Mouse (Mus musculus): Measurements from ENCODE around the gene Gm6034.
"Not testable (repeated sequence)": the region's sequence is repeated elsewhere in the genome, so short reads cannot be mapped to it uniquely, and the experiment has no call there.

Gm6034 gene

DNA sequence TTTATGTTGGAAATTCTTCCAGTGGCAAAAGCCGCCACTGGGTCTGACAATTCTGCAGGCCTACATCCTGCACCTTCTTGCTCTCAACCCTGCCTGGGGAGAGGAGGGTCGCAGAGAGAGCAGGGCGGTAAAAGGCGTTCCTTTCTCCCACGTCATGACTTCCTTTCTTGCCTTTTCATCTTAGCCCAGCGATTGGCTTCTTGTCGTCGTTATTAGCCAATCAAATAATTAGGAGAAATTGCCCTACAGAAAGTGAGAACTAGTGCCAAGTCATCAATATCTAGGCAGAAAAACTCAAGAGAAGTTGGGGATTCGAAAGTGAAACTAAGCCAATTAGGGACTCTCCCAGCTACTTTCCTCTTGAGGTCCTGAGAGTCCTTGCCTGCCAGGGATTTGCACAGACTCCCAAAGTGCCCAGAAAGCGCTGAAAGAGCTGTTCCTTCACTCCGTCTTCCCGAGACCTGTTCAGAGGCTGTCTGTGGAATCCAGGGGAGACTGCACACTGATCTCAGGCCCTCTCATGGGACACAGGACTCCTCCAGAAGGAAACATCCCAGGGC lies at the start of gene Gm6034, which contains the start of gene H2-T22:
Gm6034 (plus strand) TSS at position 352 of the 560 bp plus-strand sequence.
H2-T22 (minus strand) TSS at position 138 of the 560 bp plus-strand sequence.
- peak; percentile 87 for DNase-seq (ENCODE audit: low read depth)

GRCm38 (mm10) chr17:35993675-35994074 lies 49.1 kb upstream of the Gm6034 start:
- peak; percentile 93 for DNase-seq (ENCODE audit: low read depth)

DNA sequence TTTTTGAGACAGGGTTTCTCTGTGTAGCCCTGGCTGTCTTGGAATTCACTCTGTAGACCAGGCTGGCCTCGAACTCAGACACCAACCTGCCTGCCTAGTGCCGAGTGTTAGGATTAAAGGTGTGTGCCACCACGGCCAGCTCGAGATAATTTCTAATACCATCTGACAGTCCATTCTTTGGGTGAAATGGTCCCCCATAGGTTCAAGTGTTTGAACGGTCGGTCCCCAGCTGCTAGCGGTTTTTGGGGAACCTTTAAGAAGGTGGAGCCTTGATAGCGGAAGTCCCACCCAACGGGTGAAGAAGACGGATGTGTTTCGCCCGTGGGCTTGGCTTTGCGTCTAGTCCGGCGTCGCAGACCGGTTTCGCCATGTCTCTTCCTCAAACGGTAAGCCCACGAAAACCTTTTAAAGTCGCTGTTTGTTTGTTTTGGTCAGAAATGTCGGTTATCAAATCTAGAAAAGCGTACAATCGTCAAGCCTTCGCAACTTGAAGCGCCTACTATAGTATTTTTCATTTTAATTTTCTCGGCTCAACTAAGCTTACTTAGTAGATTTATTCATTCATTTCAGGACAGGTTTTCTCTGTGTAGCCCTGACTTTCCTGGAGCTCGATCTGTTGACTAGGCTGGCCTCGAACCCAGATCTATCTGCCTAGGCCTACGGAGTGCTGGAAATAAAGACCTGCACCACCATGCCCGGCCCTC lies 48.4 kb upstream of the Gm6034 start:
- DNase-seq (ENCODE audit: low read depth): peak; percentile 93

DNA sequence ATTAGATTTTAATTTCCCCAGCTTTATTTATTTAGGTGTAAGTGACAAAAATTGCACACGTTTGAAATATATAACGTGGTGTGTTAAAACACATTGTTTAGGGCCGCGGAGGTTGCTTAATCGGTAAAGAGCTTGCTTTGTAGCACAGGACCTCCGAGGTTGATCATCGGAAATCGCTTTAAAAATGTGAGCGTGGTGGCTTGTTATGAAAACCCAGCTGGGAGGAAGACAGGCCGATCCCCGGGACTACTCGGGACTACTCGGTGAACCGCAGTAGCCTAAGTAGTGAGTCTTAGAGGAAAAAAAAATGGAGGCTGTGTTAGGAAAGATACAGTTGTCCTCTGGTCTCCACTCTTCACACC lies 47.9 kb upstream of the Gm6034 start:
- DNase-seq (ENCODE audit: low read depth): peak; percentile 15

GRCm38 (mm10) chr17:35996949-35997348 lies 45.8 kb upstream of the Gm6034 start:
- DNase-seq (ENCODE audit: low read depth): peak; percentile 99

GRCm38 (mm10) chr17:35997713-35998510 lies 44.8 kb upstream of the Gm6034 start:
- peak; percentile 46 for DNase-seq (ENCODE audit: low read depth)

GRCm38 (mm10) chr17:35998545-35999305 lies 44.0 kb upstream of the Gm6034 start:
- no peak for DNase-seq (ENCODE audit: low read depth)

DNA sequence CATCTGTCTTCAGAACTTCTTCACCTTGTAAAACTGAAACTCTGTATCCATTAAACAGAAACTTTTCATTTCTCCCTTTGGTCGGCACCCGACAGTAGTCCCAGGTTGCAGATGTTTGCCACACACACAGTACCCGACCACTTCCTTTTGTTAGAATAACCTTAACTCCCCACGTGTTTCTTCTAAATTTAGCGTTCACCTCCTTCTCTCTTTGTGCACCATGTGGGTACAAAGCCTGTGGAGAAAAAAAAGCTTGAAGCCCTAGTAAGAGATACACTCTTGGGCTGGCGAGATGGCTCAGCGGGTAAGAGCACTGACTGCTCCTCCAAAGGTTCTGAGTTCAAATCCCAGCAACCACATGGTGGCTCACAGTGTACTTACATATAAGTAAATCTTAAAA lies 43.4 kb upstream of the Gm6034 start:
- DNase-seq (ENCODE audit: low read depth): no peak

DNA sequence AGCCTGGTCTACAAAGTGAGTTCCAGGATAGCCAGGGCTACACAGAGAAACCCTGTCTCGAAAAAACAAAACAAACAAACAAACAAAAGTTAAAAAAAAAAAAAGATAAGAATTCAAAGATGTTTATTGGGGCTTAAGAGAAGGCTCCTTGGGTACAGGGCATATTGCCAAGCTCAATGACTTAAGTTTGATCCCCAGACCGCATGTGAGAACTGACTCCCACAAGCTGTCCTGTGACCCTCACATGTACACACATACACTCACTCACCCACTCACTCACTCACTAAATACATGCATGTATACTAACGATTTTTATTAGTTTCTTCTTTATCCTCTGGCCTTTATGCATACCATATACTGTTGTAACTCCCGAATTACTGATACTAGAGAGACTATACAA lies 42.4 kb upstream of the Gm6034 start:
- DNase-seq (ENCODE audit: low read depth): no peak

DNA sequence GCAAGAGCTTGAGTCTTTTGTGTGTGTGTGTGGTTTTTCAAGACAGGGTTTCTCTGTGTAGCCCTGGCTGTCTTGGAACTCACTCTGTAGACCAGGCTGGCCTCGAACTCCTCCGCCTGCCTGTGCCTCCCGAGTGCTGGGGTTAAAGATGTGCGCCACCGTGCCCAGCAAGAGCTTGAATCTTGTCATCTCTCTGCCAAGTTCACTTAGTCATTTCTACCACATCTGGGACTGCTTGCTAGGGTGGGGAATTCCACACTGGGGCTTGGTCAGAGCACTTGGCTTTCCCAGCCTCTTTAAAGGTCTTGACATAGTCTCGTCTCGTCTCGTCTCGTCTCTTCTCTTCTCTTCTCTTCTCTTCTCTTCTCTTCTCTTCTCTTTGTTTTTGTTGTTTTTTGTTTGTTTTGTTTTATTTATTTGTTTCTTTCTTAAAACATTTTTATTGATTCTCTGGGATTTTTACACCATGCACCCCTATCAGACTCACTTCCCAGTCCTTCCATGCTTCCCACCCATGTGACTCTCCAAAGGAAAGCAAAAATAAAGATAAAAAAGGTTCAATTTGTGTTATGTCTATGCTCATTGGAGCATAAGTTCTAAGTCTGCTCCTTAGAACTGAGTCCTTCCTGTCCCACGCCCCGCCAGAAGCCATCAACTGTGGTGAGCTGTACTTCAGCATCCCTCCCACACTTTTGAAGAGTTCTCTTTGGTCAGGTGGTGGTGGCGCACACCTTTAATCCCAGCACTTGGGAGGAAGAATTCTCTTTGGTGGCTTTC lies 41.5 kb upstream of the Gm6034 start:
- peak; percentile 67 for DNase-seq (ENCODE audit: low read depth)

GRCm38 (mm10) chr17:36001966-36002365 lies 40.8 kb upstream of the Gm6034 start:
- peak; percentile 70 for DNase-seq (ENCODE audit: low read depth)

- no peak for DNase-seq (ENCODE audit: low read depth)
These were observed 39.4 kb upstream of the Gm6034 start for GRCm38 (mm10) chr17:36003331-36003730.

DNA sequence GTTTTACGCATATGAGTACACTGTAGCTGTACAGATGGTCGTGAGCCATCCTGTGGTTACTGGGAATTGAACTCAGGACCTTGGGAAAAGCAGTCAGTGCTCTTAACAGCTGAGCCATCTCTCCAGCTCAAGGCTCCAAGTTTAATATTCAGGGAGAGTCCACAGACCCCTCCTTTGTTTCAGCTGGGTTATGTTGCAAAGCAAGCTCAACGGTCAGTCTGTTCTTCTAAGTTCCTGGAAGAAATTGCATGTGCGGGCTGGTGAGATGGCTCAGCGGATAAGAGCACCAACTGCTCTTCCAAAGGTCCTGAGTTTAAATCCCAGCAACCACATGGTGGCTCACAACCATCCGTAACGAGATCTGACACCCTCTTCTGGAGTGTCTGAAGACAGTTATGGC lies 38.4 kb upstream of the Gm6034 start:
- not testable (repeated sequence) for DNase-seq (ENCODE audit: low read depth)

DNA sequence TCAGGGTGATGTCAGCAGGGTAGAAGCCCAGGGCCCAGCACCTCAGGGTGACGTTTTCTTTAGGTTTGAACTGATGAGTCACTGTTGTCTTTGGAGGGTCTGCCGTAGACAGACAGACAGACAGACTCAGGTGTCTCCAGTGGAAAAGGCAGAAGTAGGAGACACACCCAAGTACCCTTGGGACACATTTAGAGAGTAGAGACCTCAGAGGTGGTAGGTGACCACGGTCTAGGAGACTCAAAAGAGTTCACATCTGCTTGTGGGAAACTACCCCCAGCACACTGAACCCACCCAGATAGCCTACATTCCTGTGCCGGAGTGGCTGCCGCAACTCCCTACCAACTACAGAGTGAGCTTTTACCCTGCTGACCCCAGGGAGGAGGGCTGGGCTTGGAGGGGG lies 27.8 kb upstream of the Gm6034 start:
- peak; percentile 0 for DNase-seq (ENCODE audit: low read depth)

- no peak for DNase-seq (ENCODE audit: low read depth)
These were observed 25.7 kb upstream of the Gm6034 start for GRCm38 (mm10) chr17:36017046-36017445.

- no peak for DNase-seq (ENCODE audit: low read depth)
These were observed 23.8 kb upstream of the Gm6034 start for GRCm38 (mm10) chr17:36018979-36019378.

- DNase-seq (ENCODE audit: low read depth): no peak
These were observed 23.2 kb upstream of the Gm6034 start for GRCm38 (mm10) chr17:36019519-36019918.

DNA sequence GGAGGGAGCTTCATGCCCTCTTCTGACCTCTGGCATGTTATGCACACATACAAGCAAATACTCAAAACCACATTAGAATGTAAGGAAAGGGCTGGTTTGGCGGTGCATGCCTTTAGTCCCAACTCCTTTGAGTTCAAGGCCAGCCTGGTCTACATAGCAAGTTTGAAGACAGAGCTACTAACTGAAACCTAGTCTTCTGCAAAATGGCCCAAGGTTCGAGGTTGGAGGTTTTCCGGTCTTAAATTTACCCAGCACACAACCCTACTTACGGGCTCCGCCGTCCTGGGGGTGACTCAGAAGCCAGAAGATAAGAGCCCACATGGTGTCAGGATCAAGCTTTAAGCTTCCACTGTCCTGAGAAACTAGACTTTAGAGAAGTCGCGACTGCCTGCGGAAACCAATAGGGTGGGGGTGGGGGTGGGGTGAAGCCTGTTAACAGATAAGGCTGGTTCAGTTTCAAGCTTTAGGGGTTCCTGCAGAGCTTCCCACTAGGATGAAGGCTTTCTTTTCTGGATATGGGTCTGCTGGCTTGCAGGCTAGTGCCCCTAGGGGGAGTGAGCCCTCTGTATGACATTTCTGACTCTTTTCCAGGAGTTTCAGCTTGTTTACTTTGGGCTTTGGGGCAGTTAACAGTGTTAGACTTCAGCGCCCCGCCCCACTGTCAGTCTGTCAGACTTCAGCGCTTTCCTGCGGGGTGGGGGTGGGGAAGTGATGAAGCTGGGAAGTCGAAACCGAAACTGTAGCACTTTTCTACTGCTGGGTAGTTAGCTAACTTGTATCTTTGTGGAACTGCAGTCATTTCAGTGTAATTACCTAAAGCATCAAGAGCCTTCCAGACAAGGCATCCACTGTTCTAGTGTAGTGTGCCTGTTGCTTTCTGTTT lies 22.3 kb upstream of the Gm6034 start, which contains the start of gene H2-T24:
H2-T24 (minus strand) TSS at position 370 of the 883 bp plus-strand sequence.
- peak; percentile 79 for DNase-seq (ENCODE audit: low read depth)

- no peak for DNase-seq (ENCODE audit: low read depth)
These were observed 21.5 kb upstream of the Gm6034 start for GRCm38 (mm10) chr17:36021309-36021708.

GRCm38 (mm10) chr17:36022098-36022497 lies 20.7 kb upstream of the Gm6034 start:
- DNase-seq (ENCODE audit: low read depth): no peak

Data from NIH3T3 (cell line).